Mouse (Mus musculus): Measurements from ENCODE around the gene Srpk1. TPM values are rescaled to one million over a fixed set of nuclear protein-coding genes. Genes with fewer than 3 reads are reported as not detected.

Srpk1 gene
- total and polyA plus RNA-seq, 3 experiments, result 60.8 to 129 (median 65.9) TPM

GRCm38 (mm10) chr17:28553040-28553793, 69.3 kb downstream of the Srpk1 start:
- no peak overlapping the region for H3K27ac ChIP-seq (ENCODE audit: insufficient read depth, low read depth)
- no peak overlapping the region for H3K9ac ChIP-seq (ENCODE audit: insufficient read depth, low read depth)
- in situ Hi-C loops (cut with MboI; ENCODE audit: low pct_ligation_motif_present, low pct_unique_long_range_greater_than_20kb, low sequenced_read_pairs) (no loop called here), dilution Hi-C loops (cut with MboI; ENCODE audit: extremely low pct_ligation_motif_present, extremely low pct_unique_long_range_greater_than_20kb, low sequenced_read_pairs) (no loop called here)
- H3K9me3 ChIP-seq (replicated peaks; ENCODE audit: low read length), result peaks cover 6% of the 10 kb centered on the region
- no peaks in the 10 kb centered on the region for H3K36me3 ChIP-seq (replicated peaks in 1 of 2; ENCODE audit: control insufficient read depth in 1 of 2, insufficient read depth in 1 of 2, low read length in 1 of 2)
- peaks cover 0 to 18% of the 10 kb centered on the region in 2 experiments; a peak in 2 of 4 replicates for H3K4me1 ChIP-seq (ENCODE audit: control insufficient read depth in 1 of 2, insufficient read depth in 2 of 2)
- peaks cover 34% of the 10 kb centered on the region for H3K27me3 ChIP-seq (replicated peaks)
- H3K4me2 ChIP-seq (ENCODE audit: insufficient read depth, low read depth, poor library complexity, severe bottlenecking), result no peak overlapping the region
- no peaks in the 10 kb centered on the region for H3K79me2 ChIP-seq (replicated peaks; ENCODE audit: control insufficient read depth, extremely low read depth, insufficient read depth, poor library complexity, severe bottlenecking)
- TF ChIP-seq CTCF (conservative IDR thresholded peaks at IDR 0.05 in 1 of 2, IDR thresholded peaks at IDR 0.05 in 1 of 2; ENCODE audit: low read depth in 2 of 2, low read length in 2 of 2), result peak; percentile 63 to 97
- TF ChIP-seq ETS1 (conservative IDR thresholded peaks at IDR 0.05; ENCODE audit: low read depth, low read length), result no peak
- no peak; the same call in 1 of the 2 replicates for TF ChIP-seq ZC3H11A (IDR thresholded peaks at IDR 0.05; ENCODE audit: low read depth, low read length)
- TF ChIP-seq USF2 (conservative IDR thresholded peaks at IDR 0.05; ENCODE audit: low read depth, low read length), result no peak
- peak; percentile 47; the same call in 1 of the 2 replicates for TF ChIP-seq NELFE (IDR thresholded peaks at IDR 0.05; ENCODE audit: low read depth, low read length)
- peak; percentile 48; the same call in 1 of the 2 replicates for TF ChIP-seq MAX (IDR thresholded peaks at IDR 0.05; ENCODE audit: low read length)
- TF ChIP-seq SMC3 (IDR thresholded peaks at IDR 0.05; ENCODE audit: low read depth, low read length), result peak; percentile 72
- TF ChIP-seq CHD2 (IDR thresholded peaks at IDR 0.05; ENCODE audit: low read length), result peak; percentile 67; the same call in 1 of the 2 replicates
- TF ChIP-seq RAD21 (IDR thresholded peaks at IDR 0.05; ENCODE audit: low read depth, low read length), result peak; percentile 67
- TF ChIP-seq MYC (IDR thresholded peaks at IDR 0.05; ENCODE audit: low read depth, low read length), result peak; percentile 66; the same call in 1 of the 2 replicates
- peak; percentile 47; the same call in 1 of the 2 replicates for TF ChIP-seq IRF4 (IDR thresholded peaks at IDR 0.05; ENCODE audit: low read depth, low read length)
- TF ChIP-seq MAZ (IDR thresholded peaks at IDR 0.05; ENCODE audit: low read depth, low read length), result peak; percentile 75
- TF ChIP-seq BHLHE40 (IDR thresholded peaks at IDR 0.05; ENCODE audit: low read depth, low read length), result peak; percentile 60
- TF ChIP-seq ELF1 (IDR thresholded peaks at IDR 0.05; ENCODE audit: low read depth, low read length), result peak; percentile 22; the same call in 1 of the 2 replicates
- no peak overlapping the region for H3K4me3 ChIP-seq (replicated peaks in 1 of 3; ENCODE audit: low read depth in 2 of 3, low read length in 2 of 3, poor library complexity in 1 of 3)
- peak; percentile 60 for DNase-seq (ENCODE audit: extremely low read depth)

- H3K27me3 ChIP-seq (replicated peaks), result peaks cover 46% of the 10 kb centered on the region
- no peak within 1 kb of the TSS for H3K4me3 ChIP-seq (replicated peaks in 1 of 3; ENCODE audit: low read depth in 2 of 3, low read length in 2 of 3, poor library complexity in 1 of 3)
- DNase-seq (ENCODE audit: extremely low read depth), result no peak
- dilution Hi-C loops (cut with MboI; ENCODE audit: extremely low pct_ligation_motif_present, extremely low pct_unique_long_range_greater_than_20kb, low sequenced_read_pairs), result no loop called here
- H3K9me3 ChIP-seq (replicated peaks; ENCODE audit: low read length), result peaks cover 3% of the 10 kb centered on the region
- no peak within 1 kb of the TSS for H3K9ac ChIP-seq (ENCODE audit: insufficient read depth, low read depth)
- H3K4me1 ChIP-seq (ENCODE audit: control insufficient read depth in 1 of 2, insufficient read depth in 2 of 2), result peaks cover 0 to 2% of the 10 kb centered on the region in 2 experiments; a peak in 1 of 4 replicates
- in situ Hi-C loops (cut with MboI; ENCODE audit: low pct_ligation_motif_present, low pct_unique_long_range_greater_than_20kb, low sequenced_read_pairs), result no loop called here
- no peaks in the 10 kb centered on the region for H3K79me2 ChIP-seq (replicated peaks; ENCODE audit: control insufficient read depth, extremely low read depth, insufficient read depth, poor library complexity, severe bottlenecking)
- H3K27ac ChIP-seq (ENCODE audit: insufficient read depth, low read depth), result no peak within 1 kb of the TSS; the same call in 1 of the 2 replicates
- H3K36me3 ChIP-seq (replicated peaks in 1 of 2; ENCODE audit: control insufficient read depth in 1 of 2, insufficient read depth in 1 of 2, low read length in 1 of 2), result no peaks in the 10 kb centered on the region
- TF ChIP-seq NELFE (IDR thresholded peaks at IDR 0.05; ENCODE audit: low read depth, low read length), result no peak
- no peak for TF ChIP-seq ZC3H11A (IDR thresholded peaks at IDR 0.05; ENCODE audit: low read depth, low read length)
- TF ChIP-seq MAFK (IDR thresholded peaks at IDR 0.05; ENCODE audit: insufficient replicate concordance, low read length), result no peak
- TF ChIP-seq MYC (IDR thresholded peaks at IDR 0.05; ENCODE audit: low read depth, low read length), result no peak
- H3K4me2 ChIP-seq (ENCODE audit: insufficient read depth, low read depth, poor library complexity, severe bottlenecking), result no peak within 1 kb of the TSS
Measured at GRCm38 (mm10) chr17:28549111-28549510, 73.4 kb downstream of the Srpk1 start, which contains the start of gene Clpsl2. Gene Clpsl2 (plus strand): TSS chr17:28549411.
